Mouse (Mus musculus): ENCODE data around the gene Mrpl38. TPM values are rescaled to one million over a fixed set of nuclear protein-coding genes. Genes with fewer than 3 reads are reported as not detected.
A peak's percentile ranks its signal among the peaks of the same experiment; 100 is the strongest.

The Mrpl38 gene
- polyA plus RNA-seq, 1 experiment from 2014 or later = 89.0 TPM

GRCm38 (mm10) chr11:116138096-116138467 lies 586 bp downstream of the Mrpl38 start:
- ATAC-seq (ENCODE audit: low FRiP score, low read depth) = no peak
- WGBS = under 1% methylated on average over 20 of the region's 20 CpGs
- H3K36me3 ChIP-seq = peaks cover 27% of the 10 kb centered on the region
- peak overlapping the region; percentile 71 for H3K9ac ChIP-seq
- peak overlapping the region; percentile 81 for H3K27ac ChIP-seq (replicated peaks)
- H3K4me3 ChIP-seq = peak overlapping the region; percentile 77
- H3K27me3 ChIP-seq = no peaks in the 10 kb centered on the region
- peaks cover 15% of the 10 kb centered on the region for H3K4me1 ChIP-seq (replicated peaks)
- no peaks in the 10 kb centered on the region for H3K9me3 ChIP-seq
- H3K4me2 ChIP-seq = peak overlapping the region; percentile 72

DNA sequence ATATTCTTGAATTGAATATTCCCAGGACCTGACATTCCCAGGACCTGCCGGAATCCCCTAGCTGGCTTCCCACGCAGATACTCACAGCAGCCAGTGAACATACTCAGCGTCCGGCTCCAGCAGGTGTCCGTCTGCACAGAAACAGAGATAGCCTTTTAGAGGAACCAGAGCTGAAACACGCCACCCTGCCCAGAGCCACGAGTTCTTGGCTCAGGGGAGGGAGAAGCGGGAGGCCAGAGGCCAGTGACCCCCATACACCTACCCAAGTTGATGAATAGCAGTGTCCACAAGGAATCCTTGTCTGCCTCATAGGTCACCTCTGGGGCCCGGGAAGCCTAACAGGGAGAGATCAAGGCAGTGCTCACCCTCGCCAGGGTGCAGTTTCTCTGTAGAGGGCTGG lies 4.5 kb downstream of the Mrpl38 start:
- Histone ChIP-seq H3K36me3 (peaks cover 16% of the 10 kb centered on the region; the same call in 1 of the 2 replicates), H3K4me3 (no peak overlapping the region), H3K27ac (replicated peaks) (no peak overlapping the region), H3K9me3 (no peaks in the 10 kb centered on the region), H3K27me3 (no peaks in the 10 kb centered on the region), H3K4me1 (replicated peaks) (peaks cover 43% of the 10 kb centered on the region), H3K9ac (no peak overlapping the region), H3K4me2 (no peak overlapping the region)
- ATAC-seq (ENCODE audit: low FRiP score, low read depth) = no peak
- WGBS = 92% methylated on average over 10 of the region's 10 CpGs

GRCm38 (mm10) chr11:116133497-116133896 lies 5.2 kb downstream of the Mrpl38 start:
- no peak overlapping the region for H3K4me3 ChIP-seq
- H3K4me2 ChIP-seq = no peak overlapping the region
- no peak for ATAC-seq (ENCODE audit: low FRiP score, low read depth)
- no peaks in the 10 kb centered on the region for H3K9me3 ChIP-seq
- H3K9ac ChIP-seq = no peak overlapping the region
- H3K27me3 ChIP-seq = no peaks in the 10 kb centered on the region
- H3K4me1 ChIP-seq (replicated peaks) = peaks cover 44% of the 10 kb centered on the region
- 74% methylated on average over 5 of the region's 5 CpGs for WGBS
- no peak overlapping the region for H3K27ac ChIP-seq (replicated peaks)
- H3K36me3 ChIP-seq = peaks cover 16% of the 10 kb centered on the region; the same call in 1 of the 2 replicates

DNA sequence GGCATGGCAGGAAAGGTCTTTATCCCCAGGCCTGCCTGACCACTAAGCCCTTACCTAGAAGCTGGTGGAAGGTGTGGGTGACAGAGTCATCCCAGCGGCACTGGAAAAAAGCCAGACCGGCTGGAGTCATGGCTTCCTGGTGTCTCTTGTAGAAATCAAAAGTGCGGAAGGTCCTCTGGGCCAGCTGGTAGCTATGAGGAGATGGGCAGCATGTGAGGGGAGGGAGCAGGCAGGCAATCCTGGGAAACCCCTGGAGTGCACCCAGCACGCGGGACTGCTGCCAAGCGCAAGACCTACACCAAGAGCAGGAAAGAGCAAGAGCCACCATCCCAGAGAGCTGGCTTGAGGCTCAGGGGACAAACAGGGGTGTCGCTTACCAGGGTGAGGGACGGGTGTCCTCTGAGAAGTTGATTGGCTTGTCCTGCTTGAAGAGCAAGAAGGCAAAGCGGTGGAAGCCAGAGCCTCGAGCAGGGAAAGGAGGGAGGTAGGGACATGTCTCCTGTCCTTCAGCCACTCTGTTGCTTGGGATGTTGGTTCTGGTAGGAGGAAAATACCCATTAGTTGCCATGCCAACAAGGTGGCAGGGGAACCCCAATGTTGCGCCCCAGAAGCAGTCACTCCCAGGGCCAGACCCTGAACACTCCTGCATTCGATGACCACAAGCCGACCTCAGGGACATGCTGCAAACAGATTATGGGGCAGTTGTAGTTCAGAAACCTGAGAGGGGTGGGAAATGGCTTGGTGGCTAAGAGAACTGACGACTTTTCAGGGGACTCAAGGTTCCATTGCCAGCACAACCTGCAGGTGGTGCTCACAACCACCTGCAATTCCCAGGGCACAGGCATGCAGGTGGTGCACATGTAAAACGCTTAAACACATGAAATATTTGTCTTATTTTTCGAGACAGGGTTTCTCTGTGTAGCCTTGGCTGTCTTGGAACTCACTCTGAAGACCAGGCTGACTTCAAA lies 6.0 kb downstream of the Mrpl38 start:
- no peak overlapping the region for H3K27ac ChIP-seq (replicated peaks)
- H3K9ac ChIP-seq = no peak overlapping the region
- H3K4me2 ChIP-seq = no peak overlapping the region
- H3K27me3 ChIP-seq = no peaks in the 10 kb centered on the region
- peaks cover 16% of the 10 kb centered on the region; the same call in 1 of the 2 replicates for H3K36me3 ChIP-seq
- WGBS = 85% methylated on average over 16 of the region's 16 CpGs
- H3K9me3 ChIP-seq = no peaks in the 10 kb centered on the region
- peaks cover 43% of the 10 kb centered on the region for H3K4me1 ChIP-seq (replicated peaks)
- no peak for ATAC-seq (ENCODE audit: low FRiP score, low read depth)
- no peak overlapping the region for H3K4me3 ChIP-seq

DNA sequence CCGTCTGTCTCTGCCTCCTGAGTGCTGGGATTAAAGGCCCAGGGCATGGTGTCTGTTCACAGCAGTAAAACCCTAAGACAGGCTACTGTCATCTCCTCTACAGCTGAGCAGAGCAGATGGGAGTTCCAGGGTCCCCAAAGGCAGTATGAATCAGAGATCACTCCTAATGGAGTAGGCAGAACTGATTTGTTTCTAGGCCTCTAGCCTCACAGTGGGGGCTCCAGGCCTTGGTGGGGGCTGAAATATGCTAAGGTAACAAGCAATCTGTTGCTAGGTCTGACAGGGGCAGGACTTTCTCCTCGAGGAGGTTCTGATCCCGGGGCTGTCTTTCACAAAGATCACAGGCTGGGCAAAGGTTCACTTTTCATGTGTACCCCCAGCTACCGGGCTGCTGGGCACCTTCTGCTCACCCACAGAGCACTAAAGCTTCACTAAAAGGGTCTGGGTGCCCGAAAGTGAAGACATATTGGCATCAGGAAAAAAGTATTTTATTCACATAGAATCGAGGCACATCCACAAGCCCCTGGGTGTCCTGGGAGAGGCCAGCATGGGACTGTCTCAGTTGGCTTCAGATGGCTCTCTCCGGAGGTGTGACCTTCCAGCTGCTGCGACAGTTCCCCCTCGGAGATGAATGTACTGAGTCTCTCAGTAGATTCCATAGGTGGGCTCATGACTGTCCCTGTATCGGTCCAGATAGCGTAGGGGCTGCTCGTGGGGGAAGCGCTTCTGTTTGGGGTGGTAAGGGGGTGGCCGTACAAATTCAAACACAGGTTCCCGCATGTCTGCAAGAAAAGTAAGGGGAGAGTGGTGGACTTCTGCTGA lies 7.1 kb downstream of the Mrpl38 start:
- Histone ChIP-seq H3K4me2 (peak overlapping the region; percentile 87), H3K4me3 (peak overlapping the region; percentile 62), H3K4me1 (replicated peaks) (peaks cover 42% of the 10 kb centered on the region), H3K27me3 (no peaks in the 10 kb centered on the region), H3K9me3 (no peaks in the 10 kb centered on the region), H3K36me3 (peaks cover 16% of the 10 kb centered on the region; the same call in 1 of the 2 replicates), H3K27ac (replicated peaks) (peak overlapping the region; percentile 94), H3K9ac (peak overlapping the region; percentile 85; the same call in 1 of the 2 replicates)
- ATAC-seq (ENCODE audit: low FRiP score, low read depth) = no peak
- WGBS = 83% methylated on average over 15 of the region's 15 CpGs

DNA sequence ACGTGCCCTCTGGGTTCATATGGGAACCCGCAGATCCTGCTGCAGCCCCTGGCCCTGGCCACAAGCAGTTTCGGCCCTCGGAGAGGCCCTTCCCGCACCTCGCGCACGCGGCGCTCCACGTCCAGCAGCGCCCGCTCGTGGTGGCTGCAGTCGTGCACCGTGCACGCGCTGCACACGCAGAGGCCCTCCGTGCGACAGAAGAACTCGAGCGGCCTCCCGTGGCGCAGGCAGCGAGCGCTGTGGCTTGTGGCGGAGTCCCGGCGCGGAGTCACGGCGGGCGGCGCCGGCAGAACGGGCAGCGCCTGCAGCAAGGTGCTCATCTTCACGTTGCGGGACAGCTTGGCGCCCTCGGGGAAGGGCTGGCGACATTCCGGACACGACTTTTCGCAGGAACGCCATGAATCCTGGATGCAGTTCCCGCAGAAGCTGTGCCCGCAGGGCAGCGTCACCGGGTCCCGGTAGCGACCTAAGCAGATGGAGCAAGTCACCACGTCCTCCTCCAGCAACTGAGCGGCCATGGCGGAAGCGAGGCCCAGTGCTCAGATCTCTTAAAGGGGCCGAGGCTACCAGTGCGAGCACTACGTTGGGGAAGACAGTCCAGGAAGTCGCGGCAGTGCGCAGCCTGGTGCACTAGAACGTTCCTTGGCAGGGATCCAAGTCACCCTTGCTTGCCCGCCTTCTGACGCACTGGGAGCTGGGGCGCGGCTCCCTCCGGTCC lies 8.0 kb downstream of the Mrpl38 start, which contains the start of gene Trim65:
Gene Trim65, minus strand, starts transcription at position 641 of the 718 bp plus-strand sequence.
- peak; percentile 91 for ATAC-seq (ENCODE audit: low FRiP score, low read depth)
- Histone ChIP-seq H3K36me3 (peaks cover 22% of the 10 kb centered on the region), H3K9ac (peak within 1 kb of the TSS; percentile 85), H3K4me3 (peak within 1 kb of the TSS; percentile 62), H3K4me2 (peak within 1 kb of the TSS; percentile 87), H3K27ac (replicated peaks) (peak within 1 kb of the TSS; percentile 94), H3K9me3 (no peaks in the 10 kb centered on the region), H3K4me1 (replicated peaks) (peaks cover 42% of the 10 kb centered on the region), H3K27me3 (no peaks in the 10 kb centered on the region)
- WGBS = under 1% methylated on average over 69 of the region's 69 CpGs

DNA sequence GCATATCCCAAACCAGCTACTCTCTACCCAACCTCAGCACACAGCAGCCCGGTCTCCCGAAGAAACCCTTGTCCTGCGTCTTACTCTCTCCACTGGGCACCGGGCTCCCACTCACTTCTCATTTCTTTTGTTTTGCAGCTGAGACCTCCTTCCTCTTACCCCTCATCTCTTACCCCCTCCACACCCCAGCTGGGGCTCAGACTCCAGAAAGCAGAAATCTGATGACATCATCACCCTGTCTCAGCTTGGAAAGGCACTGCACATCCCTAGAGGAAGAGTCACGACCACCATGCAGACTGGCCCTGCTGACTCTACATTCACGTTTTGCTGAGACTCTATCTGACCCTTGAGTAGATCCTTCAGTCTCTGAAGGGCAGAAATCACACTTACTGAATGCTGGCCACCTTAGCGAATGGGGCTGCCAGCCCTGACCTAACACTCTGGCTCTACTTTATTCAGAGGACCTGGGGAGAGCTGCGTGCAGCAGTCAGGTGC lies 8.6 kb downstream of the Mrpl38 start:
- peak overlapping the region; percentile 87 for H3K4me2 ChIP-seq
- WGBS = 27% methylated on average over 8 of the region's 8 CpGs
- H3K27me3 ChIP-seq = no peaks in the 10 kb centered on the region
- peak; percentile 28 for ATAC-seq (ENCODE audit: low FRiP score, low read depth)
- H3K9me3 ChIP-seq = no peaks in the 10 kb centered on the region
- peaks cover 42% of the 10 kb centered on the region for H3K4me1 ChIP-seq (replicated peaks)
- H3K9ac ChIP-seq = peak overlapping the region; percentile 85
- peaks cover 24% of the 10 kb centered on the region for H3K36me3 ChIP-seq
- peak overlapping the region; percentile 62 for H3K4me3 ChIP-seq
- H3K27ac ChIP-seq (replicated peaks) = peak overlapping the region; percentile 94

GRCm38 (mm10) chr11:116129091-116129790 lies 9.4 kb downstream of the Mrpl38 start:
- no peaks in the 10 kb centered on the region for H3K9me3 ChIP-seq
- no peak for ATAC-seq (ENCODE audit: low FRiP score, low read depth)
- H3K9ac ChIP-seq = peak overlapping the region; percentile 6; the same call in 1 of the 2 replicates
- no peak overlapping the region for H3K27ac ChIP-seq (replicated peaks)
- H3K27me3 ChIP-seq = no peaks in the 10 kb centered on the region
- H3K36me3 ChIP-seq = peaks cover 18% of the 10 kb centered on the region
- H3K4me3 ChIP-seq = no peak overlapping the region
- H3K4me1 ChIP-seq (replicated peaks) = peaks cover 42% of the 10 kb centered on the region
- peak overlapping the region; percentile 87 for H3K4me2 ChIP-seq
- 77% methylated on average over 9 of the region's 9 CpGs for WGBS

GRCm38 (mm10) chr11:116127986-116128385 lies 10.7 kb downstream of the Mrpl38 start:
- Histone ChIP-seq H3K4me1 (replicated peaks) (peaks cover 42% of the 10 kb centered on the region), H3K4me3 (no peak overlapping the region), H3K27ac (replicated peaks) (no peak overlapping the region), H3K9ac (no peak overlapping the region), H3K9me3 (no peaks in the 10 kb centered on the region), H3K4me2 (no peak overlapping the region), H3K27me3 (no peaks in the 10 kb centered on the region), H3K36me3 (peaks cover 16% of the 10 kb centered on the region)
- 68% methylated on average over 9 of the region's 9 CpGs for WGBS
- ATAC-seq (ENCODE audit: low FRiP score, low read depth) = no peak

DNA sequence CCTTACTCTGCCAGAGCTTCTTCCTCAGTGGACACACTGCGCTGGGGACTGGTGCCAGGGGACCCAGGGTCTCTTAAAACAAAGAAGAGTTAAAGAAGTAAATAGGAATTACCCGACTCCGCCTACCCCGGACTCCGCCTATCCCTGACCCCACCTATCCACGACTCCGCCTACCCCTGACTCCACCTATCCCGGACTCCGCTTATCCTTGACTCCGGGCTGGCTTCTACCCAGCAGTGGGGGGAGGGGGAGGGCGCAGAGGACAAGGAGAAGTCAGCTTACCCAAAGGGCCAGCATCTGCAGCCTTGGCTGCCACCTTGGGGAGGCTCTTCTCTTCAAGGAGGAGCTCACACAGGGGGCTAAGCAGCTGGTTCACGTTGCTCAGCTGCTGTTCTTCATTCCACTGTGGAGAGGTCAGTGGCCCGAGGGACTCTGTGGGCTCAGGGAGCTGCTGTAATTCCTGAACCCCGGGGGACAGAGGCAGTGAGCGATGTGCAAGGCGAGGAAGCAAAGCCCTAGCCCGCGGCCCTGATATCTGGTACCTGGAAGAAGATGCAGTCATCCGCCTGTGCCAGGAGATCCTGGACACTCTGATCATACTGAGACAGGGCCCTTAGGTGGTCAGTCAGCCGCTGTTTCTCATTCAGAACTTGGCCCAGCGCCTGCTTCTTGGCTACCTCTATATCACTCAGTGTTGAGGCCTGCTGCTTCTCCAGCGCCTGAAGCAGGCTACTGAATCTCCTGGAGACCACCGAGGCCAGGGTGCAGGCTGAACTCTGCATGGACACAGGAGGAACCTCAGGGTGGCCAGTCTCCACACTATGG lies 11.3 kb downstream of the Mrpl38 start, which contains the start of gene Trim47:
Gene Trim47, minus strand, starts transcription at position 55 of the 825 bp plus-strand sequence.
- no peaks in the 10 kb centered on the region for H3K27me3 ChIP-seq
- H3K4me1 ChIP-seq (replicated peaks) = peaks cover 42% of the 10 kb centered on the region
- ATAC-seq (ENCODE audit: low FRiP score, low read depth) = no peak
- peak within 1 kb of the TSS; percentile 53; the same call in 1 of the 2 replicates for H3K27ac ChIP-seq (replicated peaks)
- H3K4me2 ChIP-seq = peak within 1 kb of the TSS; percentile 15; the same call in 1 of the 2 replicates
- no peaks in the 10 kb centered on the region for H3K9me3 ChIP-seq
- WGBS = 29% methylated on average over 23 of the region's 23 CpGs
- H3K4me3 ChIP-seq = no peak within 1 kb of the TSS
- H3K36me3 ChIP-seq = peaks cover 14% of the 10 kb centered on the region
- no peak within 1 kb of the TSS for H3K9ac ChIP-seq

All from hindbrain, embryonic 15.5 days (tissue).